Mouse (Mus musculus): ENCODE results near the gene Rbm47. TPM values are rescaled to one million over a fixed set of nuclear protein-coding genes. Genes with fewer than 3 reads are reported as not detected.

Rbm47 gene
- polyA plus RNA-seq, 1 experiment from 2014 or later: 18.8 TPM

GRCm38 (mm10) chr5:66081443-66082228, 91.3 kb downstream of the Rbm47 start:
- no peaks in the 10 kb centered on the region for H3K36me3 ChIP-seq (ENCODE audit: insufficient read depth)
- ATAC-seq (ENCODE audit: insufficient read depth): no peak
- peaks cover 7% of the 10 kb centered on the region for H3K4me1 ChIP-seq (ENCODE audit: insufficient read depth)
- H3K9me3 ChIP-seq (ENCODE audit: low read depth, low read length): no peaks in the 10 kb centered on the region
- H3K4me2 ChIP-seq: peak overlapping the region; percentile 51
- H3K4me3 ChIP-seq (ENCODE audit: low read depth, low read length): no peak overlapping the region
- DNase-seq: peak; percentile 26
- H3K9ac ChIP-seq: no peak overlapping the region
- no peaks in the 10 kb centered on the region for H3K27me3 ChIP-seq (ENCODE audit: insufficient read depth, low read length)
- 48% methylated on average over 19 of the region's 19 CpGs for WGBS
- TF ChIP-seq CTCF (IDR thresholded peaks at IDR 0.05; ENCODE audit: low read depth): no peak
- H3K27ac ChIP-seq (ENCODE audit: low read depth): peak overlapping the region; percentile 85

- H3K36me3 ChIP-seq (ENCODE audit: insufficient read depth): no peaks in the 10 kb centered on the region
- peak overlapping the region; percentile 19 for H3K4me3 ChIP-seq (ENCODE audit: low read depth, low read length)
- H3K4me1 ChIP-seq (ENCODE audit: insufficient read depth): peaks cover 7% of the 10 kb centered on the region
- H3K27me3 ChIP-seq (ENCODE audit: insufficient read depth, low read length): no peaks in the 10 kb centered on the region
- WGBS: 63% methylated on average over 17 of the region's 17 CpGs
- no peaks in the 10 kb centered on the region for H3K9me3 ChIP-seq (ENCODE audit: low read depth, low read length)
- ATAC-seq (ENCODE audit: insufficient read depth) (peak; percentile 72), DNase-seq (peak; percentile 67)
- H3K9ac ChIP-seq: no peak overlapping the region
- TF ChIP-seq CTCF (IDR thresholded peaks at IDR 0.05; ENCODE audit: low read depth): no peak
- peak overlapping the region; percentile 85 for H3K27ac ChIP-seq (ENCODE audit: low read depth)
- H3K4me2 ChIP-seq: peak overlapping the region; percentile 51
Measured at GRCm38 (mm10) chr5:66080529-66081220, 92.2 kb downstream of the Rbm47 start.

- DNase-seq (no peak), ATAC-seq (ENCODE audit: insufficient read depth) (no peak)
- TF ChIP-seq CTCF (IDR thresholded peaks at IDR 0.05; ENCODE audit: low read depth): no peak
- Histone ChIP-seq H3K4me1 (ENCODE audit: insufficient read depth) (peaks cover 7% of the 10 kb centered on the region), H3K4me3 (ENCODE audit: low read depth, low read length) (peak overlapping the region; percentile 19; the same call in 1 of the 2 replicates), H3K36me3 (ENCODE audit: insufficient read depth) (no peaks in the 10 kb centered on the region), H3K9me3 (ENCODE audit: low read depth, low read length) (no peaks in the 10 kb centered on the region), H3K4me2 (peak overlapping the region; percentile 51), H3K27ac (ENCODE audit: low read depth) (peak overlapping the region; percentile 85), H3K9ac (no peak overlapping the region), H3K27me3 (ENCODE audit: insufficient read depth, low read length) (no peaks in the 10 kb centered on the region)
- 65% methylated on average over 9 of the region's 9 CpGs for WGBS
Measured at GRCm38 (mm10) chr5:66079358-66080179, 93.3 kb downstream of the Rbm47 start.

GRCm38 (mm10) chr5:66078491-66079012, 94.4 kb downstream of the Rbm47 start:
- no peak overlapping the region for H3K4me3 ChIP-seq (ENCODE audit: low read depth, low read length)
- WGBS: 88% methylated on average over 7 of the region's 7 CpGs
- H3K9me3 ChIP-seq (ENCODE audit: low read depth, low read length): no peaks in the 10 kb centered on the region
- no peaks in the 10 kb centered on the region for H3K36me3 ChIP-seq (ENCODE audit: insufficient read depth)
- TF ChIP-seq CTCF (IDR thresholded peaks at IDR 0.05; ENCODE audit: low read depth): no peak
- DNase-seq (no peak), ATAC-seq (ENCODE audit: insufficient read depth) (no peak)
- H3K27ac ChIP-seq (ENCODE audit: low read depth): no peak overlapping the region
- H3K9ac ChIP-seq: no peak overlapping the region
- no peaks in the 10 kb centered on the region for H3K27me3 ChIP-seq (ENCODE audit: insufficient read depth, low read length)
- H3K4me2 ChIP-seq: no peak overlapping the region
- H3K4me1 ChIP-seq (ENCODE audit: insufficient read depth): peaks cover 7% of the 10 kb centered on the region

- Histone ChIP-seq H3K9ac (no peak overlapping the region), H3K27ac (ENCODE audit: low read depth) (peak overlapping the region; percentile 62), H3K27me3 (ENCODE audit: insufficient read depth, low read length) (no peaks in the 10 kb centered on the region), H3K4me1 (ENCODE audit: insufficient read depth) (peaks cover 5% of the 10 kb centered on the region; the same call in 1 of the 2 replicates), H3K36me3 (ENCODE audit: insufficient read depth) (no peaks in the 10 kb centered on the region), H3K4me3 (ENCODE audit: low read depth, low read length) (no peak overlapping the region), H3K9me3 (ENCODE audit: low read depth, low read length) (no peaks in the 10 kb centered on the region), H3K4me2 (peak overlapping the region; percentile 30)
- peak; percentile 69 for DNase-seq
- peak; percentile 64 for ATAC-seq (ENCODE audit: insufficient read depth)
- no peak for TF ChIP-seq CTCF (IDR thresholded peaks at IDR 0.05; ENCODE audit: low read depth)
- WGBS: 7% methylated on average over 10 of the region's 10 CpGs
Measured at GRCm38 (mm10) chr5:66077416-66077815, 95.5 kb downstream of the Rbm47 start.

GRCm38 (mm10) chr5:66076685-66077301, 96.1 kb downstream of the Rbm47 start:
- peak overlapping the region; percentile 62 for H3K27ac ChIP-seq (ENCODE audit: low read depth)
- peak overlapping the region; percentile 30 for H3K4me2 ChIP-seq
- no peak for TF ChIP-seq CTCF (IDR thresholded peaks at IDR 0.05; ENCODE audit: low read depth)

More at GRCm38 (mm10) chr5:66076685-66077301, 96.1 kb downstream of the Rbm47 start:
- ATAC-seq (ENCODE audit: insufficient read depth) (no peak), DNase-seq (no peak)
- 38% methylated on average over 12 of the region's 12 CpGs for WGBS
- Histone ChIP-seq H3K4me3 (ENCODE audit: low read depth, low read length) (no peak overlapping the region), H3K36me3 (ENCODE audit: insufficient read depth) (no peaks in the 10 kb centered on the region), H3K4me1 (ENCODE audit: insufficient read depth) (0 out of 2 replicates have a peak, but pooled peaks cover 3% of the 10 kb centered on the region), H3K27me3 (ENCODE audit: insufficient read depth, low read length) (no peaks in the 10 kb centered on the region), H3K9me3 (ENCODE audit: low read depth, low read length) (no peaks in the 10 kb centered on the region), H3K9ac (no peak overlapping the region)

Data from lung, embryonic 14.5 days (tissue).